Mouse (Mus musculus) heart, adult 8-10 months (tissue): ENCODE data around the gene Gzmm. TPM values are rescaled to one million over a fixed set of nuclear protein-coding genes. Genes with fewer than 3 reads are reported as not detected.

Source experiments
- DNase-seq: peaks from one replicate; pipeline ENCODE4 v3.0.0; 2022; ENCODE audit warnings: low spot score
- total RNA-seq, 4 experiments: library from RNA; stranded (reverse); gene quantifications; 2 replicates each; pipeline ENCODE4 v1.2.4; 2022

Gene Gzmm
- total RNA-seq, 4 experiments from 2014 or later, result 7.6 to 9.0 (median 8.3) TPM

- DNase-seq, result no peak
Measured at GRCm38 (mm10) chr10:79726090-79726489, 37.3 kb downstream of the Gzmm start.

GRCm38 (mm10) chr10:79728323-79729249 lies 39.8 kb downstream of the Gzmm start:
- no peak for DNase-seq

- DNase-seq, result no peak
Measured at GRCm38 (mm10) chr10:79729357-79729965, 40.6 kb downstream of the Gzmm start.

GRCm38 (mm10) chr10:79732500-79732899 lies 43.7 kb downstream of the Gzmm start:
- DNase-seq, result no peak

- DNase-seq, result no peak
Measured at GRCm38 (mm10) chr10:79733847-79734246, 45.0 kb downstream of the Gzmm start.

- DNase-seq, result no peak
Measured at GRCm38 (mm10) chr10:79735361-79735760, 46.5 kb downstream of the Gzmm start.

GRCm38 (mm10) chr10:79736706-79737105 lies 47.9 kb downstream of the Gzmm start:
- no peak for DNase-seq

GRCm38 (mm10) chr10:79738259-79738658 lies 49.4 kb downstream of the Gzmm start:
- no peak for DNase-seq

- DNase-seq, result no peak
Measured at GRCm38 (mm10) chr10:79739234-79739633, 50.4 kb downstream of the Gzmm start.

GRCm38 (mm10) chr10:79740863-79741262 lies 52.0 kb downstream of the Gzmm start:
- no peak for DNase-seq

GRCm38 (mm10) chr10:79743161-79743560 lies 54.3 kb downstream of the Gzmm start:
- no peak for DNase-seq

GRCm38 (mm10) chr10:79743650-79744365 lies 55.0 kb downstream of the Gzmm start:
- no peak for DNase-seq

Other genes with a start within 250 kb of the Gzmm start
- not detected for gene Vmn2r83, start 220.3 kb upstream of the Gzmm start, total RNA-seq
- gene Plpp2, start 155.2 kb upstream of the Gzmm start, total RNA-seq, result 1 to 10 TPM; 3.1 to 7.1 (median 4.8) TPM
- 10 to 100 TPM; 10.6 to 17.6 (median 15.3) TPM for gene Mier2, start 133.8 kb upstream of the Gzmm start, total RNA-seq
- gene Theg, start 101.7 kb upstream of the Gzmm start, total RNA-seq, result not detected
- gene C2cd4c, start 75.0 kb upstream of the Gzmm start, total RNA-seq, result under 1 TPM in 1 of 4 experiments, not detected in 3; 0.16 TPM
- 1 to 10 TPM; 1.2 to 2.0 (median 1.2) TPM for gene Shc2, start 51.1 kb upstream of the Gzmm start, total RNA-seq
- gene Odf3l2, start 43.3 kb upstream of the Gzmm start, total RNA-seq, result not detected
- gene Madcam1, start 24.5 kb upstream of the Gzmm start, total RNA-seq, result not detected
- 10 to 100 TPM; 14.5 to 20.0 (median 16.9) TPM for gene Tpgs1, start 19.7 kb upstream of the Gzmm start, total RNA-seq
- gene Cdc34, start 6.8 kb upstream of the Gzmm start, total RNA-seq, result 100 to 1,000 TPM; 201 to 230 (median 213) TPM
- 1,000 to 10,000 TPM; 1,424 to 1,552 (median 1,533) TPM for gene Bsg, start 15.5 kb downstream of the Gzmm start, total RNA-seq
- 10 to 100 TPM; 13.7 to 16.7 (median 15.1) TPM for gene Hcn2, start 27.6 kb downstream of the Gzmm start, total RNA-seq
- gene Polrmt, start 57.6 kb downstream of the Gzmm start, total RNA-seq, result 10 to 100 TPM; 41.1 to 54.7 (median 47.0) TPM
- not detected for gene Fgf22, start 66.1 kb downstream of the Gzmm start, total RNA-seq
- 10 to 100 TPM; 20.2 to 23.2 (median 21.5) TPM for gene Rnf126, start 77.9 kb downstream of the Gzmm start, total RNA-seq
- 1 to 10 TPM; 2.9 to 5.8 (median 3.6) TPM for gene Fstl3, start 88.3 kb downstream of the Gzmm start, total RNA-seq
- gene Prss57, start 101.9 kb downstream of the Gzmm start, total RNA-seq, result not detected
- 10 to 100 TPM; 37.8 to 53.8 (median 51.7) TPM for gene Palm, start 104.6 kb downstream of the Gzmm start, total RNA-seq
- gene Misp, start 132.0 kb downstream of the Gzmm start, total RNA-seq, result under 1 TPM in 3 of 4 experiments, not detected in 1; 0.31 to 0.75 (median 0.60) TPM
- 10 to 100 TPM; 45.4 to 57.7 (median 49.9) TPM for gene Ptbp1, start 165.4 kb downstream of the Gzmm start, total RNA-seq
- 1 to 10 TPM in 1 of 4 experiments, not detected in 3; 2.4 TPM for gene Prtn3, start 185.5 kb downstream of the Gzmm start, total RNA-seq
- gene Plppr3, start 185.6 kb downstream of the Gzmm start, total RNA-seq, result under 1 TPM in 3 of 4 experiments, not detected in 1; 0.19 to 0.41 (median 0.29) TPM
- gene Elane, start 197.2 kb downstream of the Gzmm start, total RNA-seq, result under 1 TPM in 1 of 4 experiments, not detected in 3; 0.57 TPM
- 10 to 100 TPM; 12.7 to 46.8 (median 17.8) TPM for gene Cfd, start 201.8 kb downstream of the Gzmm start, total RNA-seq
- gene Med16, start 219.9 kb downstream of the Gzmm start, total RNA-seq, result 10 to 100 TPM; 48.5 to 65.2 (median 53.3) TPM
- not detected for gene Gm26602, start 221.8 kb downstream of the Gzmm start, total RNA-seq
- under 1 TPM; 0.28 to 0.62 (median 0.32) TPM for gene Kiss1r, start 228.0 kb downstream of the Gzmm start, total RNA-seq
- gene R3hdm4, start 232.2 kb downstream of the Gzmm start, total RNA-seq, result 10 to 100 TPM; 75.2 to 85.9 (median 81.0) TPM
- gene Arid3a, start 238.0 kb downstream of the Gzmm start, total RNA-seq, result 1 to 10 TPM; 1.2 to 1.7 (median 1.3) TPM